Mouse (Mus musculus): ENCODE results near the gene Clcnka.

DNA sequence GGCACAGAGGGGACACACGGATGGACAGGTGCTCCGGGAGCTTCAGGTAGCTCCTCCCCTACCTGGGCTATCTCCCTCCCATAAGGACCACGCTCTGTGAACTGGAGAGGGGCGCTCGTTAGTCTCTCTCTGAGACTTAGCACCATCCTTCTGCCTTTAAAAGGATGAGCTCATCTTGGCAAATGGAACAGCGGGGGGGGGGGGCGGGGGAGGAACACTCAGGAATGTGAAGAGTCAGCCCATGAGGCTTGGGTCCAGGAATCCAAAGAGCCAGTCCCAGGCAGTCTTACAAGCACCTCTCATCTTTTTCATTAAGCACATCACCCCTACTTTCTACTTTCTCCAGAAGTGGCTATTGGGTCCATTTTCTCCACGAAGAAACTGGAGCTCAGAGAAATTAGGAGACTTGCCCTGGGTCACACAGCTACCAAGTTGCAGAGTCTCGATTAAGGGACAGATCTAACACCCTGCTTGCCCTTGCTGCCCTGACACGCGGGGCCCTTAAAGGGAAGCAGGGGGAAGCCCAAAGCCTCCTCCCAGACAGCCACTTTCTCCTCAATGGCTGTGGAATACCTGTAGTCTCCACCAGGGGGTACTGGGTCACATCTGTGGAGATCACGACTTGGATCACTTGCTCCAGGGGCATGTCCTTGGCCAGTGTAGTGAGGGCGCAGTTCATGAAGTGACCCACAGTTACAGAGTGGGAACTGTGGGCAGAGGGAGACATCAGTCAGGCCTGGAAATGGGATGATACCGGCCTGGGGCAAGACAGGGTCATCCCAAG, 8.2 kb upstream of the Clcnka start:
- TF ChIP-seq GATA1 (IDR thresholded peaks at IDR 0.05; ENCODE audit: low read length) (no peak), TAL1 (IDR thresholded peaks at IDR 0.05; ENCODE audit: low read length) (no peak)

All from erythroblast, embryonic 14.5 days (primary cell).